Mouse (Mus musculus): ENCODE results near the gene Adamtsl3.
"Not testable (repeated sequence)": the region's sequence is repeated elsewhere in the genome, so short reads cannot be mapped to it uniquely, and the experiment has no call there.

Gene Adamtsl3

DNA sequence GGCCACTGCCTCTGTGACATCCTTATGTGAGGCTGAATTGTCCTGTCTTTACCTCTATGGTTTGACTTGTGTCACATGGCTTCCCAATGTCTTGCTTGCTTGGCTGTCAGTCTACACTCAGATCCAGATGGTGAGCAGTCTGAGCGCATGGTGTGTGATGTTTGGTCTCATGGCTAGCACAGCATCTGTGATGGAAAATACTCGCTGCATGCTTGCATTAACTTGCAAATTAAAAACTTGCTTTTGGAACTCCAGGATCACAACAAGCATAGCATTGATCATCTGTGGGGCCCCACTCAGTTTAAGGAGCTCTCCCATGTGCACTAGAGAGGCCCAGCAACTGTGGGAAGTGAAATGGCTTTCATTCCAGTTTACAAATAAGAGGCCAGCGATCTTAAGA lies 29.1 kb downstream of the Adamtsl3 start:
- no peak for DNase-seq

DNA sequence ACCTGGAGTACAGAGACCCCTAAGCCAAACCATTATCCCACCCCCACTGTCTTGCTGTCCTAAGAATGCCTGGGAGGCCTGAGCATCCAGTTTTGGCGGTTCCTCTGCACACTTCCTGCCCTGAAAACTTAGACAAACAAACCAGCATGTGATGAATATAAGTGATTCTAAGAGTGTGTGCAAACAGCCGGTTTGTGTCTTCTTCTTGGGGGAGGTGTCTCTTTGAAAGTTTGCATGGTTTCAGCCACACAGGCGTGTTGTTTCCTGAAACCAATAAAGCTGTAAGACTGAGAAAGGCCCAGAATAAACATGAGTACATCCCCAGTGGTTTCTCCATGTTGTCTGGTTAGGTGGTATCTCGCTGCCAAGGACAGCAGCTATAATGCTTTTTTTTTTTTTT lies 30.6 kb downstream of the Adamtsl3 start:
- no peak for DNase-seq

DNA sequence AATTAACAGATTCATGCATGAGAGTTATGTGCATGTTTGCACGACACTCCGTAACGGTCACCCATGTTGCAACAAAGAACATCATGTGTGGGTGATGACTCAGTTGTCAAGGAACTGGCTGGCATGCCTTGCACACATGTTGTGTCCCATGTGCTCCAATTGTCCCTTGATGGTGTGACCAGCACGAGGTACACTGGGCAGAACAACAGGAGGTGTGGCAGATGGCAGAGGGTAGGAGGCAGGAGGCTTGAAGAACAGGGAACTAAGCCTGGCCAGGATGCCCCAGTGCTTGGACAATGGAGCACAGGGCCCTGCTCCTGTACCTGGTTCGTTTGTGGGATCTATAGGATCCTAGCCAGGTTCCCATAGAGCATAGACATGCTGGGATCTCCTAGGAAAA lies 31.0 kb downstream of the Adamtsl3 start:
- no peak for DNase-seq

DNA sequence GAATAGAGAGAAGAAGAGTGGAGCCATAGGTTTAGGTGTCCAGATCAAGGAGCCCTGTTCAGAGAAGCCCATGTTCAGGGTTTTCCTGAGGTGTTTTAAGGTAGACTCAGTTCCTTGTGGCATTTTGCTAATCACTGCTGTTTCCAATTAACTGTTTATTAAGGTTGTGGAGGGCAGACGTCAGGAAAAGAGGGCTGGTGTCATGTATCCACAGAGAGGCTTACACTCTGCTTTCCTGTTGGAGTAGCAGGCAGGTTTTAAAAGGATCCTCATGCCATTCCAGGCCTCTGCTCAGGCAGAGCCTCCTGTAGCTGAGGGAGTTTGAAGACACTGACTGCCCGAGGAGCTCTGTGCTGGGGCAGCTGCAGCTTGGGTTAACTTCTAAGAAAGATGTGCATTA lies 32.6 kb downstream of the Adamtsl3 start:
- no peak for DNase-seq

DNA sequence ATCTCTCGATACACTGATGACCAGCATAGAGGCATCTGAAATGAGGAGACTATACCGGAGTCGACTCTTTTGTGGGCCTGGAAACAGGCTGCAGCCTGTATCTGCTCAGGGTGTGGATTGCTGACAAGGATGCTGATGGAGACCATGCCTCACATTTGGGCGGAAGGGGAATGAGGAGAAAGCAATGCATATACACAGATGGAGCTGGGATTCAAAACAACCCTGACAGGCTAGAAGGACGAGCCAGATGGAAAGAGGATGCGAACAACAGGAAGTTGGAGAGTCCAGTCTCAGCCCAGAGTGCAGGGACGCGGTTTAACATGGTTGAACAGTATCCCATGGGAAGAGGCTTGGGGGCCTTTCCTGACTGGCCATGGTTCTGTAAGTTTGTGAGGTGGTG lies 34.6 kb downstream of the Adamtsl3 start:
- no peak for DNase-seq

DNA sequence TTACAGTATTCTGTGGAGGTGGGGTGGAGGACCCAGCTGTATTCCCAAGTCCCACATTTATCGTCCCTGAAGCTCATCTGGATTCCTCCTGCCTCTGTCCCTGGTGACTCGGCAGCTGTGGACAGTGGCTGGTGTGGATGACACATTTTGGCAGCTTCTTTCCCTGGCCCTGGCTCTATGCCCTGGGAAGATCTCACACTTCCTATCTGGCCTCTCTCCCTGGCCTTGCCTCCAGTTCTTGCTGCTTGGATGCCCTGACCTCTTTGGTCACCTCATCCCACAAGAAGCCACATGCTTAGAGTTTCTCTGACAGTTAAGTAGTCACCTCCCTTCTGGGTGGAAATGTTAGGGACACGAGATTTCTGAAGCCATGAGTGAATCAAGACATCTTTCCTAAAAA lies 35.9 kb downstream of the Adamtsl3 start:
- DNase-seq, result peak; percentile 67

DNA sequence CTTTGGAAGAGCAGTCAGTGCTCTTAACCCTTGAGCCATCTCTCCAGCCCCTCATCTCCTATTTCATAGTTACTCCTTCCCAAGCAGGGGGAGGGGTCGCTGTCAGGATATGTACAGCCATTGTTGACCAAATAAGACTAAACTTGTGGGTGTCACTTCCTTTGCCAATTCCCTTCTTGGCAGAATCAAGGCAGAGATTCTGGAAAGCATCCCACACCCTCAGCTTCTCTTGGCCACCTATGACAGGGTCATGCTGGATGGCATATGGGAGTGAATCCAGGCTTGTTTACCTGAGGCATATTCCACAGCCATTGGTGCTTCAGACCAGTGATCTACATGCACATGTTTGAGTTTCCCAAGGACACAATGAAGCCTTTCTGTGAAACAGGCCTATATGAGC lies 42.8 kb downstream of the Adamtsl3 start:
- no peak for DNase-seq

DNA sequence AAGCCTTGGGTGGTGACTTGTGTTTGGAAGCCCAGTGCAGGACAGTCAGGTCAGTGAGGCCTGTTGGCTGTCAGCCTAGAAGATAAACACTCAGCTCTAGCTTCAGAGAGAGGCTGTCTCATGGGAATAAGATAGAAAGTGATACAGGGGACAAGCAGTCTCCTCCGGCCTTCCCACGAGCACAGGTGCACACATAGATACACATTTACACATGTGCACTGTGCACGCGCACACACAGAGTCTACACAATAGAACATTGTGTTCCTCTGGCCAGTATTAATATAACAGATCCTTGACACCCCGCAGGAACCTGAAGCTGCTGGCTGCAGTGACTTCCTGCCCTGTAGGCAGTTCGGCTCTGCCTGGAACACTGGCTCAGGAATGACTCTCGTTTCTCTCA lies 44.3 kb downstream of the Adamtsl3 start:
- no peak for DNase-seq

DNA sequence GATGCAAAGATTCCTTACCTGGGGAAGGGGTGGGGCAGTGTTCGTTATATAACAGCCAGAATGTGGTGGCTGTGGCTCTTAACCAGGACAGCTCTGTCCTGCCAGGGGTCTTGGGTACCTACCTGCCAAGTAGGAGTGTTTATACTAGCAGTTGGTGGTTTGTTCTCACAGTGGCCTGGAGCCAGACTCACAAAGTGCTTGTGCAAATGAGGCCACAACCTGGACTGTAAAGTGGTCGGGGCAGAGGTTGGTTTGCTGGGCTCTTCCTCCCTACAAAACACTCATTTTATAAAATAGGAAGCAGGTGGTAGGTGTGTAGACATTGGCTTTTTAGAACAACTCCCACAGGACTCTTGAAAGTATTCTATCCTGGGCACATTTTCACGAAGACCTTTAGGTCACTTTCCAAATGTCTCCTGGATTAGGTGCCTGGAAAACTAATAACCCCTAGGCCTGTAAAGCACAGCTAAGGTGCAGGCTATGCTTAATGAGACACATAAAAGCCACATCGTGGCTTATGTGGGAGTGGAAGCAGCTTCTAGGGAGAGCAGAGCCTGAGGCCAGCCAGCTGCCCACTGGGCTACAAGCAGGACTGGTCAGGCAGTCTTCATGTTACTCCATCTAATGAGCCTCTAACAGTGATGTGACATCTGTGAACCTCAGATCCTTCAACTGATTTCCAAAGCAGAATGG lies 47.5 kb downstream of the Adamtsl3 start:
- no peak for DNase-seq

DNA sequence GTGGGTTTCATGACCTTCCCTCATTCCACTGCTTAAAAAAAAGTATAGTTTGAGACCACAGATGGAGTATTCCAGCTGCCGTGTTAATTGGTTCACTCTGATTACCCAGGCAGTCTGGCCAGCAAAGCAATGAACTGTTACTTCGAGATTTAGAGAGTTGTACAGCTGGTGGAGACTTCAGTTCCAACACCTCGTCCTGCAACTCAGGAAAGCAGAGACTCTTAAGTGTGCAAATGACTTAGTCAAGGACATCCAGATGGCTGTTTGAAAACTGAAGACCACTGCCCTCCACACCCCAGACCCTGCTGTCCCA lies 48.0 kb downstream of the Adamtsl3 start:
- no peak for DNase-seq

DNA sequence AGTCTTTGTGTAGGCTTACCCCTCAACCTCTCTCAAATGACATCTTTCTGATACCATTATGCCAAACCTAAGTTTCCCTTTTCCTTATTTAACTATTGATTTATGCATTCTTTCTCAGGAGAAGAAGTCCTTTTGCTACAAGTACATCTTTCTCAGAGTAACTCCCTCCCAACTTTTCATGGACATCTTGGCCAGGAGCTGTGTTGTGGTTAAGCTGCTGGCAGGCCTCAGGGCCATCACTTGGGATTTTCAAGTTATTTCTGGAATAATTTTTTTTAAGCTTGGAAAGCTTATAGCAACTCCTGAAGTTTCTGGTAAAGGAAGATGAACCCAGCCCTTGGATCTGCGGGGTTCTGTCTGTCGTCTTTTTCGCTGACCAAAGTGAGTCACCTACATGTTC lies 51.6 kb downstream of the Adamtsl3 start:
- DNase-seq, result no peak

DNA sequence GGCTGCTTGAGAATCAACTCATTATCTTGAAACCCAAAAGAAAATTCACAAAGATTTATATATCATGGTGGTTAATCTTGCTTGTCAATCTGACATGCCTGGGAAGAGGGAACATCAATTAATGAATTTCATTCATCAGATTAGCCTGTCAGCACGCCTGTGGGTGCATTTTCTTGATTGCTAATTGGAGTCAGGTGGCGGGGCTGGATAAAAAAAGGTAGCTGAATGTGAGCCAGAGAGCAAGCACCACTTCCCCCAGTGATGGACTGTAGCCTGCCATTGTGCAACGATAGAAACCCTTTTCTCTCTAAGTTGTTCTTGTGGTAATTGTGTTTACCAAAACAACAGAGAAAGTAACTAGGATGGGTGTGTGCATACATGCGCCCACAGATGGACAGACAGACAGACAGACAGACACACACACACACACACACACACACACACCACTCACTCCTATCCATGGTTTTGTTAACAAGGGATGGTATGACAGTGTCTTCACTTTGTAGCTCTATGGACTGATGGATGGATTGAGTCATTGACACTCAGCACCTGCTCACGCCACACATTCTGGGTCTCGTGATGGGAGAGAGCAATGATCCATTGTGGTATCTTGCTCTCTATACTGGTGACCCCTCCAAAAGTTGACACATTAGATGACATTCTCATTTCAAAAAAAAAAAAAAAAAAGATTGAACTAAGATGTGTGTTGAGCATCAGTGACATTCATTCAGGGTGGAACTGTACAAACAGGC lies 59.1 kb downstream of the Adamtsl3 start:
- no peak for DNase-seq

DNA sequence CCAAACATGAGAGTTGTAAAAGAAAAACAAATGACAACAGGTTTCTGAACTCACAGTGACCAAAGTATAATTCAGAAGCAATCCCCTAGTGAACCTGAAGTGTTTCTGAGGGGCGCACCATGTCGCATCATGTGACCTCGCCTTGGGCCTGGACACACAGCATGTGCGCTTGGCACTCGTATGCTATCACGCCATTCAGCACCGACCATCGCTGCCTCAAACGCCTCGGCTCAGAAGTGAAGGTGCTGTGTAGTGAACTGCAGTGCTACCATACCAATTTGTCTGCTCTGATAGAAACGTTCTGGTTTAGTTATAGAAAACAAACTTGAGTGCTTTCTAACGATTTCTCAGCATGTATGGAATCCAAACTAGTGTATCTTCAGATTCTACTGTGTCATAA lies 59.7 kb downstream of the Adamtsl3 start:
- no peak for DNase-seq

DNA sequence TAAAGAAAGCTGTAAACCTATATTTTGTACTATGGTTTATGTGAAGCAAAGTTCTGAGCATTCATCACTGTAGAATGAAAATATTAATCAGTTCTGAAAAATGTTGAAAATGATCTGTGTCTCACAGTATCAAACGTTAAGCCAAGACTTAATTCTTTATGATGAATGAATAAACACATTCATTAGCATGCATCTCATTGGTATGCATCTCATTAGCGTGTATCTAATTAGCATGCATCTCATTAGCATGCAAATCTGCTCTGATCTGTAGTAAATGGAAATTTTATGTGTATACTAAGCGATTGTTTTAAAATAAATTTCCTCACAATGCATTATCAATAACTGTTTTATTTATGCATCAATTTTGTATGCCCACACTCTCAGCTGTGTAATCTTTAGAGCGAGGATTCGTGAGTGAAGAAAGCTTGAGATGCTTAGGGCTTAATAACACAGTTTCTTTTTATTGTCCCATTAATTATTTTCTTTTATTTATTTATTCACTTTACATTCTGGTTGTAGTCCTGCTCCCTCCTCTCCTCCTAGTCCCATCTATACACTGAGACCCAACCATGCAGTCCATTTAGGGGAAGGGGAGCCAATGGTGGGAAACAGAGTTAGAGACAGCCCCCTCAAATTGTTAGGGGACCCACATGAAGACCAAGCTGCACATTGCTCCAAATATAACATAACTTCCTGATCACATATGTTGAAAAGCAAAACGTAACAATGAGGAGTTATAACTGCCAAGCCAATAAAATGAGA lies 60.4 kb downstream of the Adamtsl3 start:
- no peak for DNase-seq

DNA sequence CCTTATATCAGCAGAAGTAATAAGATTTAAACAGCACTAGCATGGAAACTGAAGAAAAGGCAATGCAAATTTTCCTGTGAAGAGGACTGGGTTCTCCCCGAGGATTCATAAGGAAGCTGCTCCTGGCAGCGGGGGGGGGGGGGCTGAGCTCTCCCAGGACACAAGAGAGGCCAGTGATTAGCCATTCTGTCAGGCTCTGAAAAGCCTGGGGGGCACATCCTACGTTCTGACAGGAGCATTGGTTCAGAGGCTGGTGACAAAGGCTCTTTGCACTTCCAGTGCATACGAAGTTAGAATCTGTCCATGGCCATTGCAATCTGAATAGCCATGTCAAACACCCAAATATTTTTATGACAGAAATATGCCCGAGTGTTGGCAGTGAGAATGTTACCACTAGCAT lies 61.4 kb downstream of the Adamtsl3 start:
- DNase-seq, result no peak

DNA sequence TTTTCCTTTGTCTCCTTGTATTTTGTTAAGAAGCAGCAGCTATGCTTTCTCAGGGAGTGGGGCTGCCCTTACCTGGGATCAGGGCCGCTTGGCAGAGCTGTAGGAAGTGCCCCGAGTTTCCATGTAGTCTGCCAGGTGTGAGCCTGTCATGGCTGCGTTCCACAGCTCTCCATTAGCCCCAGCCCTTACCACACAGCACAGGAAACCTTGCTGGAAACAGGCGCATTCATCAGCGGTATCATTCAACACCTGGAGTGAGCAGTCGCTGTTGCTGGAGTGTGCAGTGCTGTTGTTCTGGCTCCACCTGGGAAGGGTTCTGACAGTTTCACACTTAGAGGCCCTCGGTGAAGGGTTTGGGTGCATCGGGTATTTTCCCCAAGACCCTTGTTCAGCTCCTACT lies 62.1 kb downstream of the Adamtsl3 start:
- no peak for DNase-seq

DNA sequence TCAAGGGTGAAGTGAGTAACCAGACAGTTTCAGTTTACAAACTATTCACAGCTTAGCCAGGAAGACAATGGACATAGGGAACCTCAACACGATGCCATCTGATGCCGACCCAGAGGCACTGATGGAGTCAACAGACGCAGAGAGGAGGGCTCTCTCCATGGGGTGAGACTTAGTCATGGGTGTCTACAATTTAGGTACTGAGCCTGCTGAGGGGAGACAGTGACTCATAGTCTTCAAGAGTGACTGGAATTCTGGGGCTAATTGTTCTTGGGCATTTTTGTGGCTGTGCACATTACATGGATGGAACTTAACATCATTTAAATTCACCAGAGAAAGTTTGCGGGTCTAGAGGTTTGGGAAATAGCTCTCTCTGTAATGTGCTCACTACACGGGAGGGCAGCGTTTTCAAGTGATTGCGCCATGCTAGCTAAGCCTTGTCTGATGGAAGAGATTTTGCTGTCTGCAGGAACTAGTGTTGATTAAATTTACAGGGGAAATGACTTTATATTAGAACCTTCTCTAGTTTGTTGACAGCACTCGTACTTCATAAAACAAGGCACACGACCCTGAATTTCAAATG lies 70.1 kb downstream of the Adamtsl3 start:
- no peak for DNase-seq

DNA sequence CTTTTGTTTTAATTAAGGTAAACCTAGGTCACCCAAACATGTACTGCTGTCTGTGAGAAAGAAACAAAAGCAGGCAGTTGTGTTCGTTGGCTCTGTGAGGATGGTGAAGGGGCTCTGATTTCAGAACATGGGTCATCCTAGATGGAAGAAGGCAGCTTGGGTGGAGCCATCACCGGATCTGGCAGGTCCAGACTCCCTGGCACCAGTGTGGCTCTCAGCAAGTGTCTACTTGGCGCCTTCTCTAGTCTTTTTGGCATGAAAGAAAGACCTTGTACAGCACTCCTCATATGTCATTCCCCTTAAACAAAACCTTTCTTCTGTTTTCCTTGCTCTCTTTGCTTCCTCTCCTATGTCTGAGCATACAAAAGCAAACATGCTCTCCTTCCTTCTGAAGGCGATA lies 75.5 kb downstream of the Adamtsl3 start:
- DNase-seq, result no peak

DNA sequence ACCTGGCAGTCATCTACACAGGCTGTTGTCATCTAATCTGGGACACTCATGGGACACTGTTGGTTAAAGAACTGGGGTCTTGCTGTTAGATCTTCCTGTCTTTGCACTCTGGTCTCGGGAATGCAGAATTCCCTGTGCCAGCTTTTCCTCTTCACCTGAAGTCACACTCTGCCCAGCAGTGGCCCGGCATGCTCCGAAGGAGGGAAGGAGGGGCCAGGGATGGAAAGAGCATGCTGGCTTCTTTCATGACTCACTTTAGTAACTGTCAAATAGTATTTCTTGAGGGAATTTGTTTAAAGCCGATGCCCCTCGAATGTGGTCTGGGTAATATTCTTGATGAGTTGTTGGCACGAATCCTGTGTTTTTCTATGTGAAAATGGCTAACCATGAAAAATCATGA lies 81.2 kb downstream of the Adamtsl3 start:
- no peak for DNase-seq

DNA sequence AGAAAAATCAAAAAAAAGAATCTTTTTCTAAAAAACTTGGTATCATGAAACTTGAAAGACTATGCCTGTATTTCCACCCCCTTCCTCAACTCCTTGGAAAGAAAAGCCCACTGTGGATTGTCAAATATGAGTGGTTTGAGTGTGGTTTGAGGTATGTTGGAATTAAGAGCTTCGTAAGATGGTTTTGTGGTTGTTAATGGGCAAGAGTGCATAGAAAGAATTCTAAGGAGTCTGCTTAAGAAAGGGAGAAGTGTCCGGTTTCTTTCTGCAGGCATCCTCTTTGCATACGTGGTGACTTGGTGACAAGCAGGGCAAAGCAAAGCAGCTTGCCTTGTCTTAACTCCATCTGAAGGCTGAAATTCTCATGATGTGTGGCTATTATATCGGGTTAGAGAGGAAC lies 81.6 kb downstream of the Adamtsl3 start:
- no peak for DNase-seq

DNA sequence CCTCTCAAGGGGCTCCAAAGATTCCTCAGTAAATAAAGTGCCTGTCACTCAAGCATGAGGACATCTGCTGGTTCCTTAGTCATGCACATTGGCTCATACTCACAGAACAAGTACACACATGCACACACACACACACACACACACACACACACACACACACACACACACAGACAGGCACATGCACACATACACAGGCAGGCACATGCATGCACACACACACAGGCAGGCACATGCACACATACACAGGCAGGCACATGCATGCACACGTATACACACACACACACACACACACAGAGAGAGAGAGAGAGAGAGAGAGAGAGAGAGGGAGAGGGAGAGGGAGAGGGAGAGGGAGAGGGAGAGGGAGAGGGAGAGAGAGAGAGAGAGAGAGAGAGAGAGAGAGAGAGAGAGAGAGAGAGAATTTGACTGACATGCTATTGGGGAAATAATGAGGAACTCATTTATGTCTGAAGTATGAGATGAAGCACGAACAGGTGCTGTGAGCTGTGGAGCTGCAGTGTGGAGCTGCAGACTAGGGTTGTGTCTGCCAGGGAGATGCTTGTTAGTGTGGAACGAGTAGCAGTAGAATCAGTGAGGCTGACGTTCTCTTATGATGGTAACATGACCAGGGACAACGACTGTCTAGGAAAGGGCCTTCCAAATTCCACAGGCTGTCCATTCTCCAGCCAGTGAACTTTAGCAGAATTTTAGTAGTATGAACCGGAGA lies 85.0 kb downstream of the Adamtsl3 start:
- DNase-seq, result not testable (repeated sequence)

DNA sequence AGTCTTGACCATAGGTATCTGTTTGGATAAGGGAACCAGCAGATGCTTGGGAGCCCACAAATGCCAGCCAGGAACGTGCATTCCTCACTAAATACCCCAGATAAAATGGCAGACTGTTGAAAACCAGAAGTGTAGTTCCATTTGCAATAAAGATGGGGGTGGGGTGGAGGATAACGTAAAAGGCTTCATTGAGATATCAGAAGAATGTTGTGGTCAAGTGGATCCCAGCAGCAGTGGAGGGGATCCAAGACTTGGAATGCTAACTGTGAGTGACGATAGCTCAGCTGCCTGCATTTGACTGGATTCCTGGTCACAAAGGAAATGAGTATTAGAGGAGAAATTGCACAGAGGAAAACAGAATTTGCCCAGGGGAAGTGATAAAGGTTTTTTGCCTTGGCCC lies 87.1 kb downstream of the Adamtsl3 start:
- DNase-seq, result peak; percentile 15

DNA sequence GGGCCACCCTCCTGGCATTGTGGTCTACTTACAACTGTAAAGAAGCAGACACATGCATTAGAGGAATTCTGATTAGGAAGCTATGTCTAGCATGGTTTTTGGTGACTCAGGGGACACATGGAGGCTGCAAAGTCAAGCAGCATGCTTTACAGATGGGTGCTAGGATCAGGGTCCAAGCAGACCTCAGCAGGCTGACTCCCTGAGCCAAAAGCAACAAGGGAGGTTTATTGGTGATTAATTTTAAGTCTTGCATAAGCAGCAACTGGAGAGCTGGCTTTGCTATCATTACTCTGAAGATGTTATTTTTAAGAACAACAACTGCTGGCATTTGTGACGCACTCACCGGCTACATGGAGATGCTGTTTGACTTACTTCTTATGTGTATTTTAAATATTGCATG lies 88.1 kb downstream of the Adamtsl3 start:
- DNase-seq, result no peak
